Mouse (Mus musculus): ENCODE data around the gene Plce1. TPM values are rescaled to one million over a fixed set of nuclear protein-coding genes. Genes with fewer than 3 reads are reported as not detected.

Gene Plce1
- total RNA-seq (2021) = 10 to 100 TPM in 1 of 2 experiments, 1 to 10 TPM in 1; 9.7 to 10.4 TPM

DNA sequence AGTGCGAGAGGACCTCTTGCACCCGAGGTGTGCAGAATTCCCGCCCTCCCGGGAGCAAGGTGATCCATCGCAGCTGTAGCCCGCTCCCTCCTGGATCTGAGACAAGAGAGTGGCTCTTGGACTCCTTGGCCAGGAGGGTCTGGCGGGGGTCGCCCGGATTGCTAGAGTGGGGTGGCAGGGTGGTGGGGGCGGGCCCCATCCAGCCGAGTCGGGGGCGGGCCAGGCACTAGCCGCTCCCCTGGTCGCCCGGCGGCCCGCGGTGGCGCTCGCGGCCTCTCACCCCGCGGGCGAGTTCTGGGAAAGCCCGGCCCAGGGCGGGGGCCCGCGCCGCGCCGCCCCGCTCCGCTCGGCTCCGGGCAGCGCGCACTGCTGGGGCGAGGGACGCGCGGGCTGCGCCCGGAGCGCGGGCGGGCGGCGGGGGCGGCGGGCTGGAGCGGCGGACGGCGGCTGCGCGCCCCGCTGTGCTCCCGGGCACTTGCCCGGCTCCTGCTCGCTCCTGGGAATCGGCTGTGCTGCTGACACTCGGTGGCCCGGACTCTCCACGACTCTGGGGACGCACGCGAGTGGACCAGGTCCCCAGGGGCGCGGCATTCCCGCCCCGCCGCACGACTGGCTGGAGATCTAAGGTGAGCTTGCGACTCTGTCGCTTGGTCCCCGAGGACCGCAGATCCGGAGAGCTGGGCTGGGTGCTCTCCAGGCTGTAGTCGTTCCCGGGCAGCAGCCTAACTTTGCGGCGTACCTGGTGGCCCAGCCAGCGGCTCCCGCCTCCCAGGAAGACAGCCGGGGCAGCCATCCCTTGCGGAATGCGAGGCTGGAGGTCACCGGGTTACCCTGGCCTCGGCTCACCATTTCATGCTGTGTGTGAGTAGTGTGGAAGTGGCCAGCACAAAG, at the start of gene Plce1:
Gene Plce1 (plus strand): TSS at position 379 of the 891 bp plus-strand sequence.
- DNase-seq = no peak

GRCm38 (mm10) chr19:38431326-38431725, 49.6 kb upstream of the Plce1 start:
- no peak for DNase-seq

DNA sequence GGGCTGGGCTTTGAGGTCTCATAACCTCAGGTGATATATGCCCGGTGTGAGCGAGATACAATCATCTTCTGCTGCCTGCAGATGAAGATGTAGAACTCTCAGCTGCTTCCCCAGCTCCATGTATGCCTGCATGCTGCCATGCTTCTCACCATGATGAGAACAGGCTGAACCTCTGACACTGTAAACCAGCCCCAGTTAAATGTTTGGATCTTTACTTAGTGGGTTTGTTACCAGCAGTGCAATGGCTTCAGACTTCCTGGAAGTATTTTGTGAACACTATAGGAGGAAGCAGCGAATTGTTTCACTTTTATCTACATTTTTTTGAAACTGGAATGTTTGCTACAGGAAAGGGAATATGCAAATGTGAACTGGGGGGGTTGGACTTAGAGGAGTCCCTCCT, 48.9 kb upstream of the Plce1 start:
- DNase-seq = no peak

- peak in 1 of 2 experiments; percentile 16 for DNase-seq
Observed at GRCm38 (mm10) chr19:38433381-38433780, 47.5 kb upstream of the Plce1 start.

DNA sequence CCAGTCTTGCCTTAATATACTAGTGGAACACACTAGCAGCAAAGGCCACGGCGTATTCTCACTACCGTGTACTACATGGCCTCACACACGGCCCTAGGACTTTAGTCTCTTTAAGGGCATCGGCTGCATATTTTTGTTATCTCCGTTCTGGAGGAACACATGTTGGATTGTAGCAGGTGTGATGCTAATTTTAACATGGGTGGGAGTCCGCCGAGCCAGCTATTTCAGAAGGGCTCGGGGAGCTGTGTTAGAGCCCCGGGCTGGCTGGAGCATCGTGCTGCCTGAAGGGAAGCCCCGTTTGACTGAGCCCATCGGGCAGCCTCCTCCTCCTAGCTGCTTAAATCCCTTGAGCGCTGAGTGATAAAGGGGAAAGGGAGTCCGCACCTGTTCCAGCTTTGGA, 45.7 kb upstream of the Plce1 start:
- DNase-seq = no peak

- DNase-seq = no peak
Observed at GRCm38 (mm10) chr19:38441860-38442259, 39.0 kb upstream of the Plce1 start.

GRCm38 (mm10) chr19:38445758-38446157, 35.2 kb upstream of the Plce1 start:
- DNase-seq = no peak

- no peak for DNase-seq
Observed at GRCm38 (mm10) chr19:38455228-38455627, 25.7 kb upstream of the Plce1 start.

- no peak for DNase-seq
Observed at GRCm38 (mm10) chr19:38458996-38459395, 21.9 kb upstream of the Plce1 start.

GRCm38 (mm10) chr19:38460696-38461095, 20.2 kb upstream of the Plce1 start:
- peak in 1 of 2 experiments; percentile 25 for DNase-seq

DNA sequence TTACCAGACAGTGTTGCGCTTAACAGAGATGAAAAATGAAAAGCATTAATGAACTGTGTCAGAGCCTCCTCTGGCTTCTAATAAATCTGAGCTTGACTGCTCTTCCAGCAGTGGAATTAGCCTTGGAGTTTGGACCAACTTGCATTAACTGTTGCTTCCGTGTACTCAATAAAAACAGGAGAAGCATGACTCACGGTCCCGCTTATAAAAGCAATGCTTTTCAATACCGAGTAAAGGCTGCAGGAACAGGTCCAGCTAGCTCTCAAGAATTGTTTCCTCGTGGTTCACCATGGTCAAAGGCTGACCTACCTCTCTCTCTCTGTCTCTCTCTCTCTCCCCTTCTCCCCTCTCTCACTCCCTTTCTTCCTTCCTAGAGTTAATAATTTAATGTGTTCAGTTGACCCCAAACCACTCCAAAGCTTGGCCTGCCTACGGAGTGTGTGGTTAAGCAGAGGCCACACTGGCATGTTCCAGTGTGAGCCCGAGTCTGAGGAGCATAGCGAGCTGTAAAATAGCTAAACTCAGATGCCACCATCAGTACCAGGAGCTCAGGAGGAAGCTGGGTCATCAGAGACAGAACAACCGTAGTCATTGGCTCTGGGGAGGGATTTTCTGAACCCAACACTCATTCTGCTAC, 10.5 kb upstream of the Plce1 start:
- DNase-seq = no peak

DNA sequence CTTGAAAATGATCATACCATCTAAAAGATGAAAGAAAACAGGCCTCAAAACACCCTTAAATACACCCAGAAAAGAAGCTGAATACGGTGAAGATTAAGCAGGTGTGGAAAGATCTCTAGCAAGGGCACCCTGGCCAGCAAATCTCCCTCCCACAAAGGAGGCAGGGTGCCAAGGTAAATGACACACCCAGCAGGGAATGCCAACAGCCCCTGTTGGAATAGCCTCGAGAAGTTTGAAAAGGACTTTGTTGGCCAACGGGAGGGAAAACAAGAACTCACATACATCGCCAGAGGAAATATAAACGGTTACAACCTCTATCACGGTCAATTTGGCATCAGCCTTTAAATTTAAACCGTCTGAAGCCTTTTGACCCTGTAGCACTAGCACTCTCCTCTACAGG, 5.5 kb upstream of the Plce1 start:
- no peak for DNase-seq

DNA sequence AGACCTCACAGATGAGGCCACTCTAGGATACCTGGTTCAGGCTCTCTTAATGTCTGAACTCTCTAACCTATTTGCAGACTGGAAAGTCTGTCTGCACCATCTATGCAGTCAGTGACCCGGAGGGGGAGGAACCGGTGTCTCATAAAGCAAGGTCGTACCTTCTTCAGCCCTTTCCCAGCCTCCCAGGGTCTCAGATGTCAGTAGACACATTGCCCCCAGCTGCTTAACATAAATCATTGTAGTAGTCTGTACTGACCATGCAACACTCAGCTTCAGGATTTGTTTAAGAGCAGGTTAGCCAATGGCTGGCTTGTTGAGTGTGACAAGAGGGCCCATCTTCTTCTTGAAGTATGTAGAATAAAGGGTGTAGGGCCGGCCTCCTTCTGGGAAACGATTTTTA, 2.6 kb upstream of the Plce1 start:
- no peak for DNase-seq

DNA sequence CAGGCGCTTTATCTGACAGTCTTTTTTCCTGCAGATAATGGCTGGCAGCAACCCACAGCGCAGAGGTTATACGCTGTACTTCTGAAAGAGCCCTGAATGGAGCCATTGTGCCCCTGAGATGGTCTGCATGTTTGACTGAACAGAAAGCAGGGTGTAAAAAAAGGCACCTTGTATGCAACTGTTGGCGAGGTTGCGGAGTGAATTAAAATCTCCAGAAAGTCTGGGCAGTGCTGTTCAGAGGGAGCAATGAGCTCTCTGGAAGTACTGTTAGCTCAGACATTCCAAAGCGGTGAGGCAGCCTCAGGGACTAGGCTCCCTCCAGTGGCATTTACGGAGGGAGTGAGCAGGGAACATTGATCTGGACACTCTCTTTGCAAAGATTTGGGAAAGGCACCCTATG, 2.0 kb upstream of the Plce1 start:
- no peak for DNase-seq

GRCm38 (mm10) chr19:38479473-38479872, 1.4 kb upstream of the Plce1 start:
- no peak for DNase-seq

DNA sequence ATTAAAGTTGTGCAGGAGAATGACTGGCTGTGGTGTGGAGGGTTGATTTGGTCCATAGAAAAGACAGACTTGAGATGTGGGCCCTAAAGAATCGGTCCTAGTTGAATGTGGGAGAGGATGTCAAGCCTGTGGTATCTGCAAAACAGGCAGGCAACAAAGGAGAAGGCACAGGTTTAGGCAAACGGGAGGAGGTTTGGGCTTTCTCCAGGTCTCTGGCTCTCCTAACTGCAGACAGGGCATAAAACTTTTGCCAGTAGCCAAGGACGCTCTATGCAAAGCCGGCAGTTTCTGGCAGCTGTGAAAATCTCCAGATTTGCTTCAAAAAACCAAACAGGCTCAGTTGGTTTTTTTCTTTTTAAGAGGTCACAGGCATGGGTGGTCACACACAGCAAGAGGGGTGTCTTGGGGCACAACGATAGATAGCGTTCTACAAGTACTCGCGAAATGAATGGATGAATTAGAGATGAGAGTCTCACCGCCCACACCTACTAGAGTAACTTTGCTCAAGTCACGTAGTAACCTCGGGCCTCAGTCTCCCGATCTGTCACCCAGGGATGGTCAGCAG, 671 bp upstream of the Plce1 start:
- DNase-seq = no peak

DNA sequence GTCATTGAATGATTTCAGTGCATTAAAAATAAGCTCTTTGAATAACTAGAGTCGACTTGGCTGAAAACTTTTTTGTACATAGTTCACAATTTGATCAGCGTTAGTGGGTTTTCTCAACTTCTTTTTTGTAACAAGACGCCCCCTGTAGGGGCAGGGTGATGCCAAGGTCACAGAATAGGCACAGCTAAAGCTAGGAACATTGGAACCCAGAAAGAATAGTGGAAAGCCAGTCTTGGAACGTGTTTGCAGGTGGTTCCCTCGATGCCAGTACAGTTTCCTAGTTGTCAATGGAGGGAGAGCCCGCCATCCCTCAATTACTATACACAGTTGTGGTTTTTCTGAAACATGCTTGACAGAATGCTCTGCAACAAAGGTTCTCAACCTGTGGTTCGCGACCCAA, 997 bp downstream of the Plce1 start:
- DNase-seq = no peak

GRCm38 (mm10) chr19:38482406-38483181, 1.7 kb downstream of the Plce1 start:
- no peak for DNase-seq

DNA sequence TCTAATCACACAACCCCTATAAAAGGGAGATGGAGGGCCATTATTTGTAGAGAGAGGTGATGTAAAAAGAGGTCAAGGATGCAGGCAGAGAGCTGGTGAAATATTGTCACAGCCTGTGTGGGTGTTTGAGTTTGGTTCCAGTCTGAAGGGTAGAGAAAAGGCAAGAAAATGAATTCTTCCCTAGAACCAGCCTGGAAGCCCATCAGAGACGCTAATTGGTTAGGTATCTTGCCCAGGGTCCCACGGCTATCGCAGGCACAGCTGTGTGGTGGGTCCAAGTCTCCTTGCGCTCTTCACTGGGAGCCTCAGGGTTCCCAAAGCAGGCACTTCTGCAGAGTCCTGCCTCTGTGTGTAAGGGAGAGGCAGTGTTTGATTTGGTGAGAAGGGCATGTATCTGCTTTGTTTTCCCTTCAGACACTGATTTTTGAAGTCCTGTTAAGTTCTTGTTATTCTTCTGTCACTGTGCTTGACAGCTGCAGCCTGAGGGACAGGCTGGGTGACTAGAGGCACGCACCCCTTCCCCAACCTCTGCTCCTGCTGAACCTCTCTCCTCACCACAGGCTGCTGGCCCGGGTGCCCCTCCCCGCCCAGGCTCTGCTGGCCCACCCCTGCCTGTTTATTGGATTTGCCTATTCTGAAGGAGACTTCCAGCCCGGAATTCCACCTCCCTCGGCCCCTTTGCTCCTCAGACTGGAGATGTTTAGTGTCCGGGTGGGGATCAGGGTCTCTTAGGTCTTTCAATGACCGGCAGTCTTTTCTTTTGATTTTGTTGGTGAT, 5.1 kb downstream of the Plce1 start:
- DNase-seq = no peak

DNA sequence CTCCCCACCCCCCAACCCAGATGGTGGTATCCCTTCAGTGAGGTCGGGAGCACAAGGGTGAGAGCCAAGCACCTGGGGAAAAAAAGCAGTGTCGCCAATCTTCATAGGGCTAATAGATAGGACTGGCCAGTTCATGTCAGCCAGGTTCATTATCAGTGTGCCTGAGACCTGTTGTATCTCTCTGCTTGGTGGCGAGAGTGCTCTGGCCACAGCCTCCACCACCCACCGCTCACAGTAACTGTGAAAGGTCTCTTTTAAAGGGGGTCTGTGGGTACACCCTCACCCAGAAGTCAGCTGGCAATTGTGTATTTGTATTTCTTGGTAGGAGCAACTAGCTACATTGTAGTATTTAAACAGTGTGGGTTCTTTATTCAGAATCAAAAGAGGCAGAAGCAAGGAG, 6.6 kb downstream of the Plce1 start:
- DNase-seq = no peak

DNA sequence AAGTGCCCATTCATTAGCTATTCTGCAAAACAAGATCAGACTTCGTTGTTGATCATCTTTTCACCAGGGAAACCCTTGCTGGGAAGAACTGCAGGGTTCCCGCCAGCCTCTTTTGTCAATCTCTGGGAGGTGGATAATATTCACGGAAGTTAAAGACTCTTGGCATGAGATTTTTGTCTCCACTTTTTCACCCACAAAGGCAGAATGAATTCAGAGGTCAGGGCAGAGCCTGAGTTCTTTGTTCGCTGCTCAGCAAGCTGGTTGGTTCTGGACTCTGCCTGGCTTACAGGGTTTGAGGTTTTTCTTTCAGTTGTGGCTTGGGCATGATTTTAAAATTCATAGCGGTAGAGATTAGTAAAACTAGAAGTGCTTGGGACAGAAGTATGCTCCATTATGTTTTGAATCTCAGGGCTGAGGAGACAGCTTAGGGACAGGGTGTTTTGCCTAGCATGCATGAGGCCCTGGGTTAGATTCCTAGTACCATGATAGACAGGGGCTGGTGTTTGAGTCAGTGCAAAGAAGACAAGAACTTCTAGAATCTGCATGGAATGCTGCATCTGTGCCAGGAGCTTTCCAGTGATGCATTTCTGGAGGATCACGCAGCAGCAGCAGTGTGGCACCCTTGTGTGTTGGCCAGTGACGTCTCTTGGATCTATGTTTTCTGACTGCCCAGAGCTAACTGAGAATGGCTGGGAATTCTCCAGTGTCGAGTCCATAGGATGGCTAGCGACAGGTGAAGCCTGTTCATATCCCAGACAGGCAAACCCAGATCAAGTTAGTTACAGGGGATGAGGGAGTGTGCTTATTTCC, 7.4 kb downstream of the Plce1 start:
- DNase-seq = no peak
